Mouse (Mus musculus) hindbrain, embryonic 12.5 days (tissue): ENCODE data around the gene Sorcs1. TPM values are rescaled to one million over a fixed set of nuclear protein-coding genes. Genes with fewer than 3 reads are reported as not detected.
A peak's percentile ranks its signal among the peaks of the same experiment; 100 is the strongest.

Experiments
- ATAC-seq: fragments of 200-750 bp; cut with Nextera tagmentation; 2 replicates; pipeline ENCODE4 v1.8.0; 2017; ENCODE audit warnings: moderate TSS enrichment; ENCODE audit not compliant: low FRiP score
- H3K27ac ChIP-seq: fragments of 300-500 bp; sonication (generic); 2 replicates; pipeline ENCODE4 v1.5.1; 2016; ENCODE audit warnings: mild to moderate bottlenecking
- H3K27me3 ChIP-seq: fragments of 300-500 bp; sonication (generic); 2 replicates; pipeline ENCODE4 v1.6.1; 2016; ENCODE audit warnings: mild to moderate bottlenecking
- H3K36me3 ChIP-seq: fragments of 300-500 bp; sonication (generic); 2 replicates; pipeline ENCODE4 v1.6.1; 2016; ENCODE audit warnings: mild to moderate bottlenecking
- H3K4me1 ChIP-seq: fragments of 300-500 bp; sonication (generic); 2 replicates; pipeline ENCODE4 v1.6.1; 2016
- H3K4me2 ChIP-seq: fragments of 300-500 bp; sonication (generic); replicated peaks from 2 replicates; pipeline ENCODE4 v1.6.1; 2016; ENCODE audit warnings: mild to moderate bottlenecking
- H3K4me3 ChIP-seq: fragments of 300-500 bp; sonication (generic); 2 replicates; pipeline ENCODE4 v1.5.1; 2016; ENCODE audit warnings: mild to moderate bottlenecking
- H3K9ac ChIP-seq: fragments of 300-500 bp; sonication (generic); 2 replicates; pipeline ENCODE4 v1.6.1; 2016; ENCODE audit warnings: mild to moderate bottlenecking, moderate library complexity
- H3K9me3 ChIP-seq: fragments of 300-500 bp; sonication (generic); replicated peaks from 2 replicates; pipeline ENCODE4 v1.6.1; 2016; ENCODE audit warnings: mild to moderate bottlenecking
- WGBS: fragments of 180-500 bp; shearing (Covaris S2); methylation state at CpG from one replicate; pipeline ENCODE4 v1.1.7; 2016; 5-methylcytosine and 5-hydroxymethylcytosine counted together
- polyA plus RNA-seq: library from polyadenylated mRNA; unstranded; fragments of >200 nt; fragmentation: Nextera tagmentation; extraction: Ambion mirVana; gene quantifications from 2 replicates; pipeline ENCODE4 v1.2.1, GENCODE M21; 2016

Gene Sorcs1
- polyA plus RNA-seq, 1 experiment from 2014 or later, result 11.4 TPM

DNA sequence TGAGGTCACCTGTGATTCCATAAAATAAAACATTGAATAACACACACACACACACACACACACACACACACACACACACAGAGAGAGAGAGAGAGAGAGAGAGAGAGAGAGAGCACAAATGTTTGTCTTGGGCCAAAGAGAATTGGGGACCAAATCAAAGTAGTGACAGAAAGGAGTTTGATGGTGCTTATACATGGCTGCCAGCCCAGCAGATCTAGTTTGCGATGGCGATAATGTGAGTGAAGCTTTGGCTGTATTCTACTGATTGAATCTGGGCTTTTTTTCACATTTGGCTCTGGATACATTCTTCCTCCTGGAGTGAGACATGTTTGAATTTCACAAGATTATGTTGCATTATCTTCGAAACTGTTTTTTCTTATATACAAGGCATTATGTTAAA is 209.9 kb downstream of the Sorcs1 start:
- Histone ChIP-seq H3K4me2 (no peak overlapping the region), H3K9me3 (no peaks in the 10 kb centered on the region), H3K27ac (no peak overlapping the region), H3K36me3 (no peaks in the 10 kb centered on the region), H3K9ac (no peak overlapping the region), H3K4me1 (no peaks in the 10 kb centered on the region), H3K27me3 (no peaks in the 10 kb centered on the region), H3K4me3 (no peak overlapping the region)
- no peak for ATAC-seq
- 98% methylated on average over 3 of the region's 3 CpGs for WGBS

DNA sequence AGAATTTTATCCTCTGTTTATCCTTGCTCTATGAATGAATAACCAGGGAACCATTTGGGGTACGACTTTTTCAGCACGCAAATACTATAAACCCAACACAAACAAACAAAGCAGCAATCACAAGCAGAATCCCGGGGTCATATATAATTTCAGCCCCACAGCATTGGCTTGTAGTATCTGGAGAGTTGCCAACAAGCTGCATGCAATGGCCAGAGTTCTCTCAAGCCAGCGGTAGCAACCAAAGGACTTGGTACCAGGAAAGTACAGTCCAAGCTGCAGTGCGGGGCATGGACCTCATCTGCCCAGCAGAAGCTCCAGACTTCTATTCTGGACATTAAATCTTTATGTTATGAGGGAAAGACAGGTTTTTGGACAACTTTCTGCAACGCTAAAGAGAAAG is 213.6 kb downstream of the Sorcs1 start:
- 88% methylated on average over 6 of the region's 6 CpGs for WGBS
- Histone ChIP-seq H3K4me2 (no peak overlapping the region), H3K4me3 (no peak overlapping the region), H3K9ac (no peak overlapping the region), H3K27me3 (no peaks in the 10 kb centered on the region), H3K9me3 (no peaks in the 10 kb centered on the region), H3K27ac (no peak overlapping the region), H3K36me3 (no peaks in the 10 kb centered on the region), H3K4me1 (no peaks in the 10 kb centered on the region)
- ATAC-seq, result no peak

DNA sequence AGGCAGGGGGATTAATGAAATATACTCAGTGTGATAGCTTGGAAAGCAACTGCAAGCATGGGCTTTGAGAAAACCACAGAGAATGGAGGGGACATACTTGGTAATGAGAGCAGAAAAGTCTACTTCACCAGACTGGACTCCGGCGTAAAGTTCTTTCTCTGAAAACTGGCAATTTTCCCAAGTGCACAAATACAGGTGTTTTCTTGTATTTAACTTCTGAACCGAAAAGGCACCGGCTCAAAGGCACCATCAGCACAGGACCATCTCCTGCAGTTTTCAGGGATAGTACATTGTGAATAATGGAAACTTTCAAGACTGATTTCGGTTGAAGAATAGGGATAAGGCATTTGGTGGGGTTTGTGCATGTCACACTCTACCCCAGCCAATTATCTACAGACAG is 219.9 kb downstream of the Sorcs1 start:
- no peaks in the 10 kb centered on the region for H3K9me3 ChIP-seq
- 93% methylated on average over 5 of the region's 5 CpGs for WGBS
- no peaks in the 10 kb centered on the region for H3K36me3 ChIP-seq
- no peak overlapping the region for H3K4me2 ChIP-seq
- no peak for ATAC-seq
- no peak overlapping the region for H3K27ac ChIP-seq
- H3K4me3 ChIP-seq, result no peak overlapping the region
- no peak overlapping the region for H3K9ac ChIP-seq
- H3K27me3 ChIP-seq, result no peaks in the 10 kb centered on the region
- H3K4me1 ChIP-seq, result peaks cover 8% of the 10 kb centered on the region; the same call in 1 of the 2 replicates

DNA sequence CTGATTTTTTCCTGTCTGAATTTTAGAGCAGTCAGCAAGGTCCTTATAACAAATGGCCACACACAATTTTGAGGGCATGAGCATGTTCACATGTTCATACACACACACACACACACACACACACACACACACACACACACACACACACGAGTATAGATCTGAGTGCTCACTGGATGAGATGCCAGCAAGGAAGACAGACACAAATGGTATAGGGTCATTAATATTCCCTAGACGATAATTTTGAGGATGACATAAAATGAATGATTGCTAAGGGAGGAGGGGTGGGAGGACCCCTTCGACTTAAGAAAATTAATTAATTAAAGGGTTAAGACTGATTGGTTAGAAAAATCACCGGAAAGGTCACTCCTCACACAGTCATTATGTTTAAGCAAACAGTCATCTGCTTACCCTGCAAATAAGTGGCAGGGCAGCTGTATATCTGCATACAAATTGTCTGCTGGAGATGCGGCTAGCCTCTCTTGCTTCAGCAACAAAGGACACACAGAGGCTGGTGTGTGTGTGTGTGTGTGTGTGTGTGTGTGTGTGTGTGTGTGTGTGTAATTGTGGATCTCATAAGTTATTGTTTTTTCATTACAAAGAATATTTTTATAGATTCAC is 221.1 kb downstream of the Sorcs1 start:
- peaks cover 8% of the 10 kb centered on the region; the same call in 1 of the 2 replicates for H3K4me1 ChIP-seq
- ATAC-seq, result peak; percentile 89
- peak overlapping the region; percentile 2; the same call in 1 of the 2 replicates for H3K27ac ChIP-seq

DNA sequence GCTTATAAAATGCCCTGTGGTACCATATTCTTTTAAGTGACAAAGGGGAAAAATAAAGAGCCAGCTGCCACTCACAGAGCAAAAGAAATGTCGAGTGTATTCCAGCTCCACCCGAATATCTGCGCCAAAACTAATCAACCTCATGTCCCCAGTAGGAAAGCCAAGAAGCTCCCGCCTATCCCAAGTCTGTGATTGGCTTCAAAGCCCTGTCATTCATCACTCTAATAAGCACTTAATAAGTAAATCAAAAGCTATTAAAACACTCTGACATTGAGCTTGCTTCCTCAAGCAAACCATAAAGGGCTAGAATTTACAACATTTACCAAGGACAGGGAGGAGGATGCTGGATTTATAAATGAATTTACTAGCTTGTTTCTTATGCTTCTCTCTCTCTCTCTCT is 237.3 kb downstream of the Sorcs1 start:
- Histone ChIP-seq H3K36me3 (no peaks in the 10 kb centered on the region), H3K27me3 (no peaks in the 10 kb centered on the region), H3K4me2 (peak overlapping the region; percentile 48), H3K9ac (no peak overlapping the region), H3K4me3 (no peak overlapping the region), H3K4me1 (peaks cover 36% of the 10 kb centered on the region), H3K27ac (no peak overlapping the region), H3K9me3 (no peaks in the 10 kb centered on the region)
- WGBS, result 14% methylated on average over 4 of the region's 4 CpGs
- ATAC-seq, result no peak

More for the DNA sequence above, 221.1 kb downstream of the Sorcs1 start:
- Histone ChIP-seq H3K9me3 (no peaks in the 10 kb centered on the region), H3K4me3 (no peak overlapping the region), H3K4me2 (no peak overlapping the region), H3K9ac (no peak overlapping the region), H3K27me3 (no peaks in the 10 kb centered on the region), H3K36me3 (no peaks in the 10 kb centered on the region)
- 30% methylated on average over 5 of the region's 5 CpGs for WGBS

DNA sequence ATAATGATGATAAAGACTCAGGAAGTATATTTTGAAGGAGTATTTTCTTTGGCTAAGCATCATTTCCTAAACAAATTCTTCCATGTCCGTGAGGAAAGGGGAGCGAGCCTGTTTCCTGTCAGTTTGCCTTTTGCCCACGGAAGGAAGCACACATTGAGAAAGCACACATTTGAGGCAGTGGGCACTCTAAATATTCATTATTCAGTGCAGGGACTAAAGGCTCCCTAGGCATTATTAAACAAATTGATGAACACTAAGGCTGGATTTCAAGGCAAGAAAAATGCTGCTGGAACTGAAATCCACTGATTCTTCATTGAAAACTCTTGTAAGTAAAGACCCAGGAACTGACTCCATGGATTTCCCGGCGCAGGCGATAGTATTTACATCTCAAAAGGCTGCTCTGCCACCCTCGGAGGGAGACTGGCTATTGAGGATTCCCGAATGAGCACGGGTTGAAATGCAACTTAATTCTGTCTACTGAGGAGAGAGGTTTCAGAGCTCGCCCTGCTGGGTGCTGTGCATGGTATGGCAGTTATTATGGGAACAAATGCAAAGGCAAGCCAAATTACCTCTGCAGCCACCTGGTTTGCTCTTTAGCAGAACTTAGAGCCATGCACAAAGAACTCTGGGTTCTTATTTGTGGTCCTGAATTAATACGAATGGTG is 238.1 kb downstream of the Sorcs1 start:
- H3K4me3 ChIP-seq, result peak overlapping the region; percentile 10; the same call in 1 of the 2 replicates
- no peaks in the 10 kb centered on the region for H3K27me3 ChIP-seq
- no peaks in the 10 kb centered on the region for H3K36me3 ChIP-seq
- ATAC-seq, result peak; percentile 83
- peak overlapping the region; percentile 48 for H3K4me2 ChIP-seq
- H3K4me1 ChIP-seq, result peaks cover 36% of the 10 kb centered on the region
- H3K9ac ChIP-seq, result no peak overlapping the region
- 2% methylated on average over 11 of the region's 11 CpGs for WGBS
- H3K27ac ChIP-seq, result peak overlapping the region; percentile 41
- no peaks in the 10 kb centered on the region for H3K9me3 ChIP-seq

DNA sequence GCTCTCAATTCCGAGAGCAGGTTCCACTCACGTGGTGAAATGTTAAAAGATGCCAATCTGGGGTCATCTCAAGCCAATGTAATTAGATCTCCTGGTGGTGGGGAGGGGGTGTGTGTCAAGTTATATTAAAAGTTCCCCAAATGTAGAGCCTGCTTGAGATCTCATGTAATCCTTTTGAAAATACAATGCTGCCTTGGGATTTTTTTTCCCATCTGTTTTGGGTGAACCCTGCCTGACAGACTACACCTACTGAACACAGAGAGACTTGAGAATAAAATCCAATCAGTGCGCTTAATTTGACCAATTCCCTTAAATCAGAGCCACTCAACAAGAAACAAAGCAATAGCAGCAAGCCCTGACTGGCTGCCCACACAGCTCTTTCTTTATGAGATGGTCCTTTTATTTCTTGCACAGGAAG is 239.0 kb downstream of the Sorcs1 start:
- Histone ChIP-seq H3K4me1 (peaks cover 36% of the 10 kb centered on the region), H3K9me3 (no peaks in the 10 kb centered on the region), H3K36me3 (no peaks in the 10 kb centered on the region), H3K27me3 (no peaks in the 10 kb centered on the region), H3K27ac (peak overlapping the region; percentile 41), H3K9ac (no peak overlapping the region), H3K4me3 (no peak overlapping the region), H3K4me2 (peak overlapping the region; percentile 48; the same call in 1 of the 2 replicates)
- ATAC-seq, result no peak
- 18% methylated on average over 3 of the region's 3 CpGs for WGBS

DNA sequence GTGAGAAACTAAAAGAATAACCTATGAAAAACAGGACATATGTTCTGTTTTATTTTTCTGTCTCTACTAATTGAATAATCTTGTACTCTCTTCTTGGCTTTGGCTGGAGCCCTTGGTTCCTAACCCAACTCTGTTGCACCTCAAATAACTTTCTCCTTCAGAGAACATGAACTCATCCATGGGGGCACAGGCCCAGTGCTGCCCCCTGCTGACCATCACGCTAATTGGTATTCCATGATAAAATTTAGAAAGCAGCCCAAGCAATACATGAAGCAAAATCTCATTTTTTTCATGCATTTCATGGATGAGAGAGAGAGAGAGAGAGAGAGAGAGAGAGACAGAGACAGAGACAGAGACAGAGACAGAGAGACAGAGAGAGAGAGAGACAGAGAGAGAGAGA is 255.5 kb downstream of the Sorcs1 start:
- Histone ChIP-seq H3K9ac (no peak overlapping the region), H3K27ac (no peak overlapping the region), H3K36me3 (no peaks in the 10 kb centered on the region), H3K4me3 (no peak overlapping the region), H3K27me3 (no peaks in the 10 kb centered on the region), H3K4me2 (no peak overlapping the region), H3K9me3 (no peaks in the 10 kb centered on the region), H3K4me1 (no peaks in the 10 kb centered on the region)
- no peak for ATAC-seq
- 89% methylated on average over 1 of the region's 1 CpGs for WGBS

DNA sequence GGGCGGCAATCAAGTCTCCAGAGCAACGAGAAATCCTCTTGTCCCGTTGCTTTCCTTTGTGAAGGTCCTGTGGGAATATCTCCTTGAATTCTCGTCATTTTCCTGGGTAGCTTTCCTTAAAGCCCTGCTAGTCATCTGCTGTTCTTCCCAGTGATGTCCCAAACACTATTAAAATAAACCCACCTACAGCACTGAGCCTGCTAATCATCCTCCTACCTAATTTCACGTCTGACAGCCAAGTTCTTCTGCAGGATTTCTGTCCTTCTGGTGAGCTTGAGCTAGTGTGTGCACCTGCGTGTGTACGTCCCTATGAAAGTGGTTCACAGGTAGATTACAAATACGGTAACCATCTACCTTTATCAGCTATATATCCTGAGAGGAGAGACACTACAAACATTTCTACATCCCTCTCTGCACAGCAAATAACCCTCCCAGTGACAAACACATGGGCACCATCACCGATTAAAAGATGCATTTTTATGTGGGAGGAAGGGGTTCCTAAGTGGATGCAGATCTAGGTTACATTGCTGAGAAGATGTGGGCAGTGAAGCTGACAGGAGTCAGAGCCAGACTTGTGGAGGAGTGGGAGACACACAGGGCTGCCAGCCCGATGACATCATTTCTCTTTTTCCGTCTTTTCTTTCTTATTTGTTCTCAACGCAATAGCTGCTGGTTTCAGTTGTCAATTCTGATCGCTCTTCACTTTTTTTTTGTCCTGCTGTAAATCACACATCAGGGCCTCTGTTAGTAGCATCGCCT is 259.3 kb downstream of the Sorcs1 start:
- H3K27me3 ChIP-seq, result no peaks in the 10 kb centered on the region
- H3K9me3 ChIP-seq, result no peaks in the 10 kb centered on the region
- no peak for ATAC-seq
- no peak overlapping the region for H3K4me2 ChIP-seq
- no peak overlapping the region for H3K4me3 ChIP-seq
- H3K27ac ChIP-seq, result no peak overlapping the region
- H3K9ac ChIP-seq, result no peak overlapping the region
- H3K4me1 ChIP-seq, result no peaks in the 10 kb centered on the region
- no peaks in the 10 kb centered on the region for H3K36me3 ChIP-seq
- 52% methylated on average over 14 of the region's 14 CpGs for WGBS

DNA sequence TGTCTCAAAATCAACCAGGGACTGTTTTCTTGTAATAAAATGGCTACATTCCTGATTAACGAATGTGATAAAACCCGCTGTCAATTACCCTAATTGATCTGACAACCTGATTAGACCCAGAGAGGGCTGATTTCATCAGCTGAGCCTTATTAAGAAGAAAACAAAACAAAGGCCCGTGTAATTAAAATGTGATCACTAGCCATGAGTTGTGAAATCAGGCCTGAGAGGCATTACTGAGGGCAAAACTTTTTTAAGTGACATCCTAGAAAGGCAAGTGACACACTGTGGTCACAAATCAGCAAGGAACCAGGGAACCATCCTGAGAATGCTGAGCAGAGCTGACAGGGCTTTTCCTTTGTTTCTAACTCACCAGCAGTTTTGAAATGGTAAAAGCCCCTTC is 267.9 kb downstream of the Sorcs1 start:
- no peak overlapping the region for H3K9ac ChIP-seq
- H3K4me1 ChIP-seq, result no peaks in the 10 kb centered on the region
- no peaks in the 10 kb centered on the region for H3K27me3 ChIP-seq
- H3K4me2 ChIP-seq, result no peak overlapping the region
- H3K36me3 ChIP-seq, result no peaks in the 10 kb centered on the region
- H3K4me3 ChIP-seq, result no peak overlapping the region
- WGBS, result 74% methylated on average over 3 of the region's 3 CpGs
- H3K9me3 ChIP-seq, result no peaks in the 10 kb centered on the region
- no peak for ATAC-seq
- H3K27ac ChIP-seq, result no peak overlapping the region

DNA sequence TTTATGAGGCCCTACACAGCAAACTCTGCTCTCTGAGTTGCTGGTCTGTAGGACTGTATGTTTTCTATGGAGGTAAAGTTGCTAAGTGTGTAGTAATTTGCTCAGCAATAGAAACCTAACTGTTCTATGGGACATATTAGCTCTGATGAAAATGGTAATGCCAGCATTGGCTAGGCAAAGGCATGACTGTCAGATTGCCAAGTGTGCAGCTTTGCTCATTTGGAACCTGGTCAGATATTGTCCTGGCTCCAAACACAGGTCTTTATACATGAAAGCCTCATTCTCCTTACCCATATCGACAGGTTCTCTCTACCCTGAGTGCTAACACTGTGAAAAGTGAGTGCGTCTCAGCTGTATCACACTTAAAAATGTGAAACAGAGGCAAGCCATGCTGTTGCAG is 280.1 kb downstream of the Sorcs1 start:
- Histone ChIP-seq H3K4me3 (no peak overlapping the region), H3K9me3 (no peaks in the 10 kb centered on the region), H3K27ac (no peak overlapping the region), H3K36me3 (no peaks in the 10 kb centered on the region), H3K4me2 (no peak overlapping the region), H3K9ac (no peak overlapping the region), H3K4me1 (no peaks in the 10 kb centered on the region), H3K27me3 (no peaks in the 10 kb centered on the region)
- no peak for ATAC-seq
- 93% methylated on average over 2 of the region's 2 CpGs for WGBS

DNA sequence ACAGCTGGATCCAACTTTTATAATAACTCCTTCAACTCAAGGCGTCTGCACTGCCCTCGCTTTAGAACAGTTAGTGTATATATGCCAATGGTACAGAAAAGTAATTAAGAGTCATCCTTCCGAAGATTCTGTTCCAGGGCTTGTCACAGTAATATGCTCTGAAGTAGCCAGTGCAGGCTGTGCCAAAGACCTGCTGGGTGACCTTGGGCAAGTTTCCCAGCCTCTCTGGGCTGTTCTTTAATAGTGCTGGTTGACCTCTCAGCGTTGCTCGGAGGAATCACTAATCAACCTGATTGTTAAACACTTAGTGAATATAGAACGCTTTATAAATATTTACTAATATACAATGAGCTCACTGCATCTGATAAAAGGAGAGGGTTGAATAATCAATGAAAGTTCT is 282.7 kb downstream of the Sorcs1 start:
- no peaks in the 10 kb centered on the region for H3K27me3 ChIP-seq
- ATAC-seq, result no peak
- no peak overlapping the region for H3K4me2 ChIP-seq
- H3K4me1 ChIP-seq, result no peaks in the 10 kb centered on the region
- no peak overlapping the region for H3K27ac ChIP-seq
- no peak overlapping the region for H3K4me3 ChIP-seq
- no peaks in the 10 kb centered on the region for H3K36me3 ChIP-seq
- no peaks in the 10 kb centered on the region for H3K9me3 ChIP-seq
- no peak overlapping the region for H3K9ac ChIP-seq
- WGBS, result 86% methylated on average over 6 of the region's 6 CpGs
